Mouse (Mus musculus) kidney, postnatal 10 days (tissue): ENCODE results near the gene Gm11099.

Experiments
- DNase-seq: peaks from one replicate; pipeline ENCODE4 v3.0.0; 2021; ENCODE audit warnings: mixed read lengths

Gene Gm11099

DNA sequence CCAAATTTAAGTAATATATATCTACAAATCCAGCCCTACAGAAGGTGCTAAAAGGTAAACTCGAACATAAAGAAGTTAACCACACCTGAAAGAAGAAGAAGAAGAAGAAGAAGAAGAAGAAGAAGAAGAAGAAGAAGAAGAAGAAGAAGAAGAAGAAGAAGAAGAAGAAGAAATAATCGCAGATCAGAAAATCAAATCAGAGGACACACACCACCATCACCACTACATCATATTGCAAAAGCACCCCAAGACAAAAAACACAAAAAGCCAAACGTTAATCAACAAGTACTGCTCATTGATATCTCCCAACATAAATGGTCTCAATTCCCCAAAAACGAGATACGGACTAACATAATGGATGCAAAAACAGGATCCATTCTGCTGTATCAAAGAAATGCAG lies at the start of gene Gm11099:
Gene Gm11099 (plus strand): TSS at position 301 of the 400 bp plus-strand sequence.
- no peak for DNase-seq

DNA sequence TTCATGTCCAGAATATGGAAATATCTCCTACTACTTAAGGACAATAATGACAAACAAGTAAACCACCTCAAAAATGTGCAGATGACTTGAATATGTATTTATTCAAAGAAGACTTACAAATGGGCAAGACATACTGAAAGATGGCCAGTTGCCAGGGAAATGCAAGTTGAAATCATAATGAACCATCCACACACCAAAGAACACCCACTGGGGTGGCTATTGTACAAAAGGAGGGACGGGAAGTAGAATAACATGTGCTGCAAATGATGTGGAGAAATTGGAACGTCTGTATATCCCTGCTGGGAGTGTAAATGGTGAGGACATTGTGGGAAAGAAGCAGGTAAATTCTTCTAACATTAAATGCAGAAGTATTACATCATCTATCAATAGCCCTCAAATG lies 46.3 kb upstream of the Gm11099 start:
- no peak for DNase-seq

DNA sequence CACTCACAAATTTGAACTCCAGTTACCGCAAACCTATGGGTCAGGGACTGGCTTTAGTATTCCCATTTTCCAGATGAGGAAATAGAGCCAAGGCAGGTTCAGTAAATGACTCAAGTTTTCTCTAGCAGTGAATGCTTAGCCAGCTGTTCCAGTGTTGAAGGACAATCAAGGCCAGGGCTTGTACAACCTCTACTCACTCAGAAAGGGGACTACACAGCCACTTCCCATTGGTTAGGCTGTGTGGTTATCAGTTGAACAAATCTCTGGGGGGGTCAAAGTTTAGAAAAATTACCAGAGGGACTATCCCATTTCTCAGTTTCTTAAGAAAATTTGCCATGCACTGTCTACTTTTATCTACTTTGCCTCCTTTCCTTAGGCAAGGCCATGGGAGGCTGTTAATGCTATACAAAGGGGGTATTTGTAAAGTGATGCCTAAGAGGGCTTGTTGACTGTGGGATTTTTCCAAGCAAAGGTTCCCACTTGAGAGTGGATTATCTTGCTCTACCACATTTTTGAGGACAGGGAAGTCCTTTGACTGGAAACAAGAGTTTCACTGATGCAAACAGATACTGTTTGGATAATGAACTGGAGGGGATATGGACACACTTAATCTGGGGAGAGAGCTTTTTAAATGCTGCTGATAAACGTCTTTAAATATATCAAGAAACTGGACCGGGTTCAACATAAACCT lies 30.2 kb upstream of the Gm11099 start:
- DNase-seq = no peak

- DNase-seq = peak; percentile 43
Observed at GRCm38 (mm10) chr2:58829981-58830742, 29.1 kb upstream of the Gm11099 start.

- peak; percentile 41 for DNase-seq
Observed at GRCm38 (mm10) chr2:58832253-58832980, 26.8 kb upstream of the Gm11099 start.

DNA sequence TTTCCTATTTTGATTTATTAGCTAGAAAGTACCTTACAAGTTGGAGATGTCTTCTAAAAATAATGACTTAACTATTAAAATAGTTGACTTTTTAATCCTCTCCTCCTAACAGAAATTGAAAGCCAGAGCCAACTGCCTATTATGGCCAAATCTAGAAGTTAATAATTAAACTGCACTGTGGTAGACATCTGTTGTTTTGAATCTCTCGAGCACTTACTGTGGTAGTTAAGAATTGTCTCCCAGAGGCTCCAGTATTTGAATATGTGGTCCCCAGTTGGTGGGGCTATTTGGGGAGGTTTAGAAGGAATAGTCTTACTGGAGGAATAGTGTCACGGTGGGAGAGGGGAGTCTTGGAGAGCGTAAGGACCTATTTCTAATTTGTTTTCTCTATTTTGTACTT lies 18.2 kb upstream of the Gm11099 start:
- no peak for DNase-seq

DNA sequence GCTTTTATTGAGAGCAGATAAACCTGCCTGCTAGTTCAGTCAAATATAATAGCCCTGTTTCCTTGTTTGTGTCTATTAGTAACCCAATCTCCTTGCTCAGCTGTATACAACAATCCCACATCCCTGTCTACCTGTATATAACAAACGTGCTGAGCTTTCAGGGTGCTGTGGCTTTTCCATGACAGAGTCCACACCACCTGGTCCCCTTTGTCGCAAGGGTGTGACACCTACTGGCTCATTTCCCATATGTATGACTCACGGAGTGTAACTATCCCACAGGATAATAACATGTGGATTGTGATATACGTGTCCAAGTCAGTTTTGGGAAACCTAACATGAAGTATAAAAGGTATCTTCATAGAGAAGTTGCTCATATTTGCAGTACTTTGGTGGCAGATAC lies 16.8 kb upstream of the Gm11099 start:
- no peak for DNase-seq

DNA sequence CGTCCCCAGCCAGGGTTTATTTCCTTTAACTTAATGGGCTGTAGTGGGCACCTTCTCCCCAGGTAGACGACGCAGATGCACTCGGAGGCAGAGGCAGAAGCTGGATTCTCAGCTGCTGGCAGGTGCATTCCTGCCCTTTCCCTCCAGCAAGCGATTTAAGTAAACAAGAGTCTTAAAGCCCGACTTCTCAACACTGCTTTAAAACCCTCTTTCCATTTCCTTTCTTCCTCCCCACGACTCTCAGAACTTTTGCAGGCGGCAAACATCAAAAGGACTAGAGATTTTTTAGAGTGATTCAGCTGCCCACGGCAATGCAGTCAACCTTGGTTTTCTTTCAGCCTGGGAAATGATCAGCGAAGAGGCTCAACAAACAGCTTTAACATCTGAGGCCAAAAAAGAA lies 14.7 kb upstream of the Gm11099 start:
- DNase-seq = no peak

DNA sequence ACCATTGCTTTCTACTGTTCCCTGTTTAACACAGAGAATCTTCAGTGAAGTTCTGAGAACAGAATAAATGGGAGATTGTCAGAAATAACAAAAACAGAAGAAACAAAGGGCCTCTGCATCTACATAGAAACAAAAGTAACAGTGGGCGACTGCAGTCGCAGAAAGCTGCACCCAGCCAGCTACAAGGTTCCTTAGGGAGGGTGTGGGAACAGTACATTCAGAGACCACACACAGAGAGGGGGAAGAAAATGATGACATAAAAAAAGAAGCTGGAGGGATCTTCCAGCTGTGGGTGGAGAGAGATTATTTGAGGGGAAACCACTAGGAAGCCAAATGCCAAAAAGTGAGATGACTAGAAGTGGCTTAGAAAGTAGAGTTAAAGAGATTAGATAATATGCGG lies 20.6 kb downstream of the Gm11099 start:
- DNase-seq = no peak

DNA sequence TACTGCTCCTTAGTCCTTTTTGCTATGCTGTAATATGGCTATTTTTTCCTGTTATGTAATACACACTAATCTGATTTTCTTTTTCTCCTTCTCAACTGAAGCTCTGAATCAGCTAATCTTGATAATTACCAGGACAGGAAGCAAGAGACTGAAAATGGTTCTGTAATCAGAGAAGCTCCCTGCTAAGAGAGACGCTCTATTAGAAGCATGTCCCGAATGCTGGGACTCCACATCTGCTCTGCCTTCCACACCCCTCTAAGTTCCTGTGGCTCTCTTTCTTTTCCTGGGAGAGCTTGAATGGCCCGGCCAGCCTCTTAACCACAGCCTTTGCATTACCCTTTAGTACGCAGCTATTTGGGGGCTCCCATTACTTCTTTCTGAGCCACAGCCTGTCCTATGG lies 45.8 kb downstream of the Gm11099 start:
- no peak for DNase-seq

- peak; percentile 15 for DNase-seq
Observed at GRCm38 (mm10) chr2:58906814-58907516, 47.7 kb downstream of the Gm11099 start.

- DNase-seq = no peak
Observed at GRCm38 (mm10) chr2:58912339-58912738, 53.1 kb downstream of the Gm11099 start.

GRCm38 (mm10) chr2:58918351-58918750 lies 59.1 kb downstream of the Gm11099 start:
- no peak for DNase-seq

- DNase-seq = no peak
Observed at GRCm38 (mm10) chr2:58925551-58925950, 66.3 kb downstream of the Gm11099 start.

GRCm38 (mm10) chr2:58941361-58941760 lies 82.1 kb downstream of the Gm11099 start:
- DNase-seq = no peak

GRCm38 (mm10) chr2:58948796-58949195 lies 89.6 kb downstream of the Gm11099 start:
- DNase-seq = no peak

DNA sequence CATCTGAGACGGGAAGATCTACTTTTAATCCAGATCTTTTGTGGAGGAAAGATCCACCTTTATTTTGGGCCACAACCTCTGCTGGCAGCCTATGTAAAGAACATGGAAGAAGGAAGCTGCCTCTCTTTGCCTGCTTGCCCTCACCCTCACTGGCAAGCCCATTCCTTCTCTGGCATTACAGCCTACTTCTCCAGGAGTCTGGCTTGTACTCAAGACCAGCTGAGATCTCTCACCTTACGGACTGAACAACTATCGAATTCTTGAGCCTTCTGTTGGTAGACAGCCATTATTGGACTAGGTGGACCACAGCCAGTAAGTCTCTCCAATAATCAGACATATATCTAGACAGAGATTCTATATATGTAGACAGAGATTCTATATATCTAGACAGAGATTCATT lies 92.9 kb downstream of the Gm11099 start:
- no peak for DNase-seq

DNA sequence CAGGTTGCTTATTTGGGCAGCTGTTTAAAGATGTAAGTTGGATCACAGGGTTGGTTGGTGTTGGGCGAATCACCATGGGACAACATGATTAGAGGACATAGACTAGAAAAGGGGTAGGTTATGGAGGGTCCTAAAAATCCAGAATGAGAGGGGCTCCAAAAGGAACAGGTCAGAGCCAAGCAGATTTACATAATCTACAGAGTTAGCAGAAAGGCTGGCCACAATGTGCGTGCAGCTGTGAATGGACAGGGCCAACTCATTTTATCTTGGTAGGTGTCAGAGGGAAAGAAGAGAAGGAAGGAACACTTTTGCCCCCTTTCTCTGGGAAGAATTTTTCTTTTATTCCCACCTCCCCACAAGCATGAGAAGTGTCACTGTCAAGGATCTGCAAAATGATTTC lies 97.1 kb downstream of the Gm11099 start:
- no peak for DNase-seq

DNA sequence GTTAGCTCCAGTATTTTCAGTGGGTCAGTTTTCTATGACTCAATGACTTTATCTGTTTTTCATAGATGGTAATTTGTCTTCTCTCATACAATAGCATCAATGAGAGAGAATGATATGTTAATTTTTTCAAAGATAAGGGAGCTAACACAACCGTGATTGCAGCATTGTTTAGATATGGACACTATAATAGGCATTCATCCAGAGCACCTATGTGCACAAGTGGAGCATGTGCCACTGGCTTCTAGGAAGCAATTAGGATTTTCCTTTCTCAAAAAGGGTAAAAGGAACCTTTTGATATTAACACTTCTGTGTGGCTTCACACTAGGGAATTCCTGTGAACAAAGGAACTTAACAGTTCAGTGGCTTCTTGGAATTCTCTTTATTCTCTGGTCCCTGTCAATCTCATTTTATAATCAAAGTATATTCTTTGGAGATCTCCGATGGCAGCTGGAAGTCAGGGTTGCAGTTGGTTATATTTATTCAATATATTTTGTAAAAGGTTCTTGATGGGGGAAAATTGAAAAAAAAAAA lies 97.6 kb downstream of the Gm11099 start:
- no peak for DNase-seq
